Mouse (Mus musculus) layer of hippocampus, postnatal 10 days (tissue): ENCODE data around the gene Rpl3l. TPM values are rescaled to one million over a fixed set of nuclear protein-coding genes. Genes with fewer than 3 reads are reported as not detected.
"Not testable (repeated sequence)": the region's sequence is repeated elsewhere in the genome, so short reads cannot be mapped to it uniquely, and the experiment has no call there.

Experiments
- DNase-seq, 2 experiments: peaks; one replicate each; pipeline ENCODE4 v3.0.0; 2021; ENCODE audit warnings: low spot score in 2 of 2
- long read RNA-seq: library from polyadenylated mRNA; stranded (forward); transcript quantifications from one replicate; pipeline ENCODE4 v2.0.0, GENCODE M21; 2023
- total RNA-seq, 2 experiments: library from RNA; stranded (reverse); gene quantifications; 2 replicates each; pipeline ENCODE4 v1.2.3; 2021

Rpl3l gene
- under 1 TPM; 0.53 to 0.62 TPM for total RNA-seq
- long read RNA-seq, partial matches to known transcripts, result 1 of 2 reads
- long read RNA-seq, other reads (novel, unspliced or antisense), result 1 of 2 reads

DNA sequence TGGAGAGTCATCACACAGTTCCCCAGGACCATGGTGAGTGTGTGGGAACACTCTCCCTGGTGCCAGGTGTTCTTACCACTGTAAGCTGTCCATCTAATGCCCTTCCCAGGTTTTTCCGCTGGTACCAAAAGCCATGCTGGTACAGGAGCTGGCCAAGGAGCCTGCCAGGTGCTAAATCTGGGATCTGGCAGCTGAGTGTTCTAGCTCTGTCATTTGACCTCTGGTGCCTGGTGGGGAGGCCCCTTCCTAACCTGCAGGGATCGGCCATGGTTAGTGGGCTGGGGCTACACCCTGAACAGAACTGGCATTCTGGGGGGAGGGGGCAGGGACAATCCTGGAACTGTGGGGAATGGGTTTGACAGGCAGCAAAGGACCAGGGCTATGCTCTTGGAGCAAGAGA lies at the start of gene Rpl3l:
TSS of gene Rpl3l (plus strand) at position 203 of the 400 bp plus-strand sequence.
- DNase-seq, result no peak

DNA sequence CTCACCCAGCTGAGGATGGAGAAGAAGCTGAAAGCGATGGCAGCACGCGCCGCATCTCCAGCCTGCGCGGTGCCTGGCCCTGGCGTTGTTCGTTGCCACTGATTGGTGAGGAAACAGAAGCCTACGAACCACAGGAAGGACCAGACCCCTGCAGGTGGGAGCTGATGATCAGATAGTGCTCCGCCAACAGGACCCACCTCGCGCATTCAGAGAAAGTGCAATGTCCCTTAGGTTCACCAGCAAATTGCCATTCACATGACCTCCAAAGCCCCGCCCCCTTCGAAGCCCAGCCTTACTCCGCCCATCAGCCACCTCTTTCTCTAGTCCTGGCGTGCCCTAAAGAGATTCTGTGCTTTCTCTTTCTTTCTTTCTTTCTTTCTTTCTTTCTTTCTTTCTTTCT lies 41.1 kb upstream of the Rpl3l start:
- no peak for DNase-seq

DNA sequence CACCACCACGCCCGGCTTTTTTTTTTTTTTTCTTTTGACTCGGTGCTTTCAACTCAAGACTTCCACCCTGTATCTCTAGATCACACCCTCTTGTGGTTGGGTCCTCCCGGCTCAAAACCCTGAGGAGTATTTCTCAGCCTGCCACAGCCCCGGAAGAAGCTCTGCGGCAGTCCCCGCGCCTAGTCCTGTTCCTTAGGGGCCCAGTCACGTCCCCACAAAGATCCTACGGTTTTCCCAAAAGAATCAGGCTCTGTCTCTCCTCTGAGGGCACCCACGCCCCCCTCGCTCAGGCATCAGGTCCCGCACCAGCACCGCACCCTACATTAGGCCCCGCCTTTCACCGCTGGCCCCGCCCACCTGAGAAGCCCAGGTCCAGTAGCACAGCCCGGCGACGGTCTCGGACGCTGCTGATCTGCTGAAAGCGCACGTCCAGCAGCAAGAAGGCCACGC lies 40.4 kb upstream of the Rpl3l start:
- no peak for DNase-seq

DNA sequence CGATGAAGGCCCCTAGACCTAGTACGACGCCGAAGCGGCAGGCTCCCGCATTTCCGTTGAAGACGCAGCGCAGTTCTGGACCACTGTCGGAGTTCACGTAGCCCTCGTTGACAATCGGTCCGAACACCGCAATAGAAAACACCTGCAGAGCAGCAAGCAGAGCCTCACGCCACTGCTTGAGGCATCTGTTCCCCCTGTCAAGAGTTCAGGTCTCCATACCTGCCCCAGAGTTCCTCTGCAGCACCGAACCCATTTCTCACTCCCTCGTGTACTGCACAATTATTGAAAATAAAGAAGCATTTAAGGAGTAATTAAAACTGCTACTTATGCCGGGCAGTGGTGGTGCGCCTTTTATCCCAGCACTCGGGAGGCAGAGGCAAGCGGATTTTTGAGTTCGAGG lies 40.0 kb upstream of the Rpl3l start:
- no peak for DNase-seq

DNA sequence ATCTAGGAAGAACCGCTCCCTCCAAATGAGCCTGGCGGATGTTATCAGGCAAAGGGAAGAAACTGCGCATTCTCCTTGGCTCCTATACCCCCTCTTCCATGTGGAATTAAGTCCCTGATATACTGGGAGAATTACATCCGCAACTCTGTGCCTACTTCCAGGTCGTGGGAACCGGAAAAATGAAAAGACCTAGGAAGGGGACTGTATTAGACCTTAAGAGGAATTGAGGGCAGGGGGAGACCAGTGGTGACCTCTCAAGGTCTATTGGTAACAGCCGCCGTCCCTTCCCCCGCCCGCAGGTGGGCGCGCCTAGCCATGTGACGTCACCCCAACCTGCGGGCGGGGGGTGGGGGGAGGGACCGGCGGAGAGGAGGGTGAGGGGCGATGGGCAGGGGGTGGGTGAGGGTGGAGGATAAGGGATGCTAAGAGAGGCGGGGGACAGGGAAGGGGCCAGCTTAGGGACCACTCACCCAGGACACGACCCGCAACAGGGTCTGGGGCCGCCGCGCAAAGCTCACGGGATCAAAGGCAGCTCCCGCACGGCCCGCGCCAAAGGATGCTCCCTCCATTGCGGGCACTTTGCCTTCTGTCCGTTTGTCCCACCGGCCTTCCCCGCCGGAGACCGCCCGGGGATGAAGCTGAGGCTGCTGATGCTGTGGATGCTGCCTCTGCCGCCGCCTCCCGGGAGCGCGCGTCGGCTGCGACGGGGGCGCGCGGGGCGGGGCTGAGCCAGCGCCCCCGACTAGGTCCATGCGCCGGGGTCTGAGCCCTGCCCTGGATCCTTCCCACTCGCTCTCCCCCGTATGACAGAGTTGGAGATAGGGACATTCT lies 38.2 kb upstream of the Rpl3l start, which contains the start of gene Syngr3:
TSS of gene Syngr3 (minus strand) at position 705 of the 831 bp plus-strand sequence.
- peak; percentile 30 to 68 for DNase-seq

DNA sequence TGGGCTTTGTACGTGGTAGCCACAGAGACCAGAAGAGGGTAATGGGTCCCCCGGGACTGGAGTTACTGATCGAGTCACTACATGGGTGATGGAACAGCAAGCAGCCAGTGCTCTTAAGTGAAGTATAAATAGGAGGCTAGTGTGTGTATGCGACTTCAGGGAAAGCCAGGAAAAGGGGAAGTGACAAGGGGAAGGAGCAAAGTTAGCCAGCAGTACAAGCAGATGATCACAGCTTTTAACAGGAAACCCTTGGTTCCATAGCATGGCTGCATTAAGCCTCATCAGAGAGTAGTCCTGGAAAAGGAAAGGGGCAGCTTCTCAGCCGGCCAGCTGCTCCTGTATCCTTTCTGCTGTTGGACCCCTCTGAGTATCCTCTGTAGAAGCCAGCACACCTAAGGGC lies 35.2 kb upstream of the Rpl3l start:
- no peak for DNase-seq

DNA sequence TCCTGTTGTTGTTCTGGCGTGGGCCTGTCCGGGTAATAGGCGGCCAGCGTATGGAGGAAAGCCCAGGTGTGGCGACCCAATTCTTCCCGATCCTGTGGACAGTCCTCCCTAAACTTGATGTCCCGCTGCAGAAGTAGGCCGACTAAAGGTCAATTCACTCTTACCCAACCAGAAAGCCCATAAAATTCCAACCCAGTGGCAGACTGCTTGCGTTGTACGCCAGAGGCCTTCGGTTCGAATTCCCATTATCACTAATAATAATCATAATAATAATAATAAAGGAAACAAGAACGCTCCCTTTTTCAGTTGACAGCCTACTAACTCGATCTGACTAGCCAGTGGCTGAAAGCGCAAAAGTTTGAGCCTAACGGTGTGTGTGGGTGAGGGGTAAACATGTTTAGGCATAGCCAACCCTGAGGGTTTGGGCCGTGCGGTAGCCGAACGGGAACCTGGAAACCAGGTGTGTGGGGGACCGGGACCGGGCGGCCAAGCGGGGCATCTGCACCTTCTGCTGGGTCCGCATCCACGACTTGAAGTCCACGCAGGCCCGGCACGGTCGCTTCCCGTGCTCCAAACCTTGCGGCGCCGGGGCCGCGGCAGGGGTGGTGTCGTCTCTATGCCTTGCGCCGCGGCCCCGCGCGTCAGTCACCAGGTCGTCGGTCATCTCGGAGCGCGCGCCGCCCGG lies 32.2 kb upstream of the Rpl3l start:
- DNase-seq, result peak in 1 of 2 experiments; percentile 28

DNA sequence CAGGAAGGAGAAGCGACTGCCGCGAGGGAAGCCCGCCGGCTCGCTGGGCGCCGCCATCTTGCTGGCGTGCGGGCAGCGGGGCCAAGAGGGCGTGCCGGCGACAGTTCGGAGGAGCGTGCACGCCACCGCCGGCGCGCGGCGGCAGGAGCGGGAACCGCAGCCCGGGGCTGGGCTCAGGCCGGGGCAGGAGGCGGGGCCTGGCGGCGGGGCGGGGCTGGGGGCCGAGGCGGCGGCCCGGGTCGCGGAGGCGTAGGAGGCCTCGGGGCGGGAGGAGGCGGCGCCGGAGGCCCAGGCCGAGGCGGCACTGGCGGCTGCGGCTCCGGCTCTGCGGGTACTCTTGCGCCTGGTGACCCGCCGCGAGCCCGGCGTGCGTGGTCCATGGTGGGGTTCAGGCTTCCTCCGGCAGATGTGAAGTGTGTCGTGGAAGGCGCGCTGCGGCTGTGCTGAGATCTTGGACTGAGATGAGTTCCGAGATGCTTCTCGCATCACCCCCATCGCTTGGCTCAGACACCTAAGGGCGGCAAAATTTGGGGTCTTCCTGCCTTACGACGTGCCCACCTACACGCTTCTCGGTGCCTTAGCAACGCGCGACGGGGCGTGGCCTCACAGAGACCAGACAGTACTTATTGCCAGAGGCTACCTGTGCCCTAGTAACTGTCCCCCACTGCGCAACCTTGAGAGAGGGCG lies 31.5 kb upstream of the Rpl3l start, which contains the start of the genes Gfer and Noxo1:
TSS of gene Gfer (minus strand) at position 146 of the 687 bp plus-strand sequence.
TSS of gene Noxo1 (plus strand) at position 224 of the 687 bp plus-strand sequence.
- peak; percentile 80 to 87 for DNase-seq

DNA sequence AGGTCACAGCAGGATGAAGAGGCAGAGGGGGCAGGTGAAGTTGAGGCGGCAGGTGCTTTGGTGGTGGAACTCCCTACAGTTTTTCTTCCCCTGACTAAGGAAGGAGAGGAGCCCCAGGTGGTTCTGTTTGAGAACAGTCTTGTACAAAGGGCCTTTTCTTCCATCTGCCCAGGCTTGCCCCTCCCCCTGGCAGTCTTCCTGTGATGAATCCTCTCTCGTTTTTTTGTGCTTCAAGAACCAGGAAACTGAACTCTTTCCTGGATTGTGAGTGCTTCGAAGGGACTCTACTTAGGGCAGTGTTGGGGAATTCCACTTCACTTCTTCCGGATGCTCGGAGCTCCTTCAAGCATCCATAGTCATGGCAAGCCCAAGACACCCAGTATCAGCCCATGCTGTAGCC lies 29.6 kb upstream of the Rpl3l start:
- no peak for DNase-seq

DNA sequence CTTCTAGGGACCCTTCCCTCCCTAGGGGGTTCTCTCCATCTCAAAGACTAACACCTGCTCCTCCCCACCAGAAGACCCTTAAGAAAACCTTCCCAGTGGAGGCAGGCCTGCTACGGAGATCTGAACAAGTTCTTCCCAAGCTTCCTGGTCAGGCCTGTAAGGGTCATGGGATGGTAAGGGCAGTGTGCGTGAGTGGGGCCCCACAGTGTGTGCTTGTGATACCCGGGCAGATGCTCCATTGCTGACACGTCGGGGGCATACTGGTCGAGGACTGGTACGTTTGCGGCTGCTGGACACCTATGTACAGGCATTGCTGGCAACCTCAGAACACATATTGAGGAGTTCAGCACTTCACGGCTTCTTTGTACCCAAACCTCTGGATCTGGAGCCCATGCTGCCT lies 28.9 kb upstream of the Rpl3l start:
- DNase-seq, result no peak

DNA sequence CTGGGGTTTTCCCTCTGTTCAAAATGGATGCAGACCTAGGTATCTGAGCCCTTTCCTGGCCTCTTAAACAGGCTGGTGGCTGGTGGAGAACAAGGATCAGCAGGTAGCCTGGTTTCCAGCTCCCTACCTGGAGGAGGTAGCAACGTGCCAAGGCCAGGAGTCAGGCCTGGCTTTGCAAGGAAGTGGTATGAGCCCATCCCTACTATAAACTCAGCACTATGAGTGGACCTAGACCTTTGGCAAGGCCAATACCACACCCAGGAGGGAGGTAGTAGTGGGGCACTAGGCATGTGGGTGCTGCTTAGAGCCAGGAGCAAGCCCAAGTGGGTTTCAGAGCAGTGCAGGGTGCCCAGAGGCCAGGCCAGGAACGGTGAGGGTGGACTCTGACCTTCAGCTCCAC lies 28.1 kb upstream of the Rpl3l start:
- no peak for DNase-seq

DNA sequence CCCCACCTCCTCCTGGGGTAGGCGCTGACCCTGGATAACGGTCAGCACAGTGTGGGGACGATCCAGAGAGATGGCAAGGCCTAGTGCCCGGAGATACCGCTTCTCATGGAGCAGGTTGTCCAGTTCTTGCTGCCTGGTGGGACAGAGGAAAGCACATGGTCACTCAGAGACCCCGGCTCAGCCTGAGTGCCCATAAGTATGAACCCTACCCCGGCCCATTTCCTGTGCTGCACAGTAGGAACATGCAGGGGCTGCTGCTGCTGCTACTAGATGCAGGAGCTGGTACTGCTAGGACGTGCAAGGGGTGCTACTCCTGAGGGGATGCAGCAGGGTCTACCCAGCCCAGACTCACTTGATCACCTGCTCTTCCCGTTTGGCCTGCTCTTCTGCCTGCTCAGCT lies 26.4 kb upstream of the Rpl3l start:
- DNase-seq, result no peak

DNA sequence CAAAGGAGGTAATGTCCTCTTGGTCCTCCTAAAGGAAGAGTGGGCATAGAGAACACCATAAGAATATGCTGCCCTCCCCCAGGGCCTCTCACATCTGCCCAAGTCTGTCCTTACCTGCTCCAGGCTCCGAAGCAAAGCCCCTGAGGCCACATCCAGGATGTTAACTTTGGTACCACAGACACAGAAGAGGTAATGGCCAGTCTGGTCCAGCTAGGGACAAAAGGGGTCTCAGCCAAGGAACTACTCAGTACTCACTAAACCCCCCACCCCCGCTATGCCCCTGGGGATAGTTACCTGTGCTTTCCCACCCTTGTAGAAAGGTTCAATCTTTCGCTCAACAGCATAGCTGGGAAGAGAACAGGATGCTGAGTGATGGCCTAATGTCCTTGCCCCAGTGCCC lies 21.8 kb upstream of the Rpl3l start:
- no peak for DNase-seq

DNA sequence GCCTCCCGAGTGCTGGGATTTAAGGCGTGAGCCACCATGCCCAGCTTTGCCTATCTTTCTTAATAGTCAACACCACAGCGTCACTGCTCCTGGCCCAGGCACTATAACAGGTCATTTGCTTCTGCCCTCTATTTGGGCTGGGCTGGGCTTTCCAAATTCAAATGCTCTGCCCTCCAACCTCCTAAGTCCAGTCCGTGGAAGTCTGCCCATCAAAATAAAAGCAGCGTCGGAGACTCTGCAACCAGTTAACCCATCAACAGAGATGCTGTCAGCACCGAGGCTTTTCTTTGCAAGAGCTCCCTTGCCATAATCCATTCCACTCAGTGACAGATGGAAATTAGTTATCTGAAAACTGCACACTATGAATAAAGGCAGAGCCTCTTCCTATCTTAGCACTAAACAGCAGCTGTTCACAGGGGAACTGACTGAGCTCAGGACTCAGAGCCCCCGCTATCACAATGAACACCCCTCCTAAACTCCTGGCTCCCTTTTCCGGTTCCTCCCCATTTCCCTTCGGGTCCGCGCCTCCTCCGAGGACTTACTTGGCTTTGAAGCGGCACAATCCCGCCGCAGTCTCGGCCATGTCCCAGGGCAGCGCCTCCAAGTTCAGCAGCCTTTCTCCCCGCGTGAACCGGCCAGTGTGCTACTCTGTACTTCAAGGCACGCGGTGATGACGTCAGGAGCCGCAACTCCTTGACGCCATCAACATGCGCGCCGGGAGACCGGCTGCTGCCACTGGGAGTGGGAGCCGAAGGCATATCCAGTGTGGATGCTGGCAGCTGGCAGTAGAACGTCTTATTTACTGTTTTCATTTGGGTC lies 20.4 kb upstream of the Rpl3l start, which contains the start of gene Tbl3:
TSS of gene Tbl3 (minus strand) at position 679 of the 819 bp plus-strand sequence.
- DNase-seq, result peak; percentile 96

DNA sequence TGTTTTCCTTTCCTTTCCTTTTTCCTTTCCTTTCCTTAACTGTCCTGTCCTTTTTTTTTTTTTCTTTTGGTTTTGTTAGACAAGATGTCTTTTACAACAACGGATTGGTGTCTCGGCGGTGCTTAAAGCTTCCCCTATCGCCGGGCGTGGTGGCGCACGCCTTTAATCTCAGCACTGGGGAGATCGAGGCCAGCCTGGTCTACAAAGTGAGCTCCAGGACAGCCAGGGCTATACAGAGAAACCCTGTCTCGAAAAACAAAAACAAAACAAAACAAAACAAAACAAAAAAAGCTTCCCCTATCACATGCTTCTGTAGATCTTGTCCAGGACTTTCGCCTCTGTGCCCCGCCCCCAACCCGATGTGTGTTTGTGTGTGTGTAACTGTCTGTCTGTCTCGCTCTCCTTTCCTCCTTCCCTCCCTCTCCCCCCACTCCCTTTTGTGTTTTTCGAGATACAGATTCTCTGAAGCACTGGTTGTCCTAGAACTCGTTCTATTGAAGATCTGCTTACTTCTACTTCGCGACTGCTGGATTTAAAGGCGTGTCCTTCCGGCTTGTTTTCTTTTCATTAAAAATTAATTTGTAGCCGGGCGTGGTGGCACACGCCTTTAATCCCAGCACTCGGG lies 19.7 kb upstream of the Rpl3l start:
- no peak for DNase-seq

DNA sequence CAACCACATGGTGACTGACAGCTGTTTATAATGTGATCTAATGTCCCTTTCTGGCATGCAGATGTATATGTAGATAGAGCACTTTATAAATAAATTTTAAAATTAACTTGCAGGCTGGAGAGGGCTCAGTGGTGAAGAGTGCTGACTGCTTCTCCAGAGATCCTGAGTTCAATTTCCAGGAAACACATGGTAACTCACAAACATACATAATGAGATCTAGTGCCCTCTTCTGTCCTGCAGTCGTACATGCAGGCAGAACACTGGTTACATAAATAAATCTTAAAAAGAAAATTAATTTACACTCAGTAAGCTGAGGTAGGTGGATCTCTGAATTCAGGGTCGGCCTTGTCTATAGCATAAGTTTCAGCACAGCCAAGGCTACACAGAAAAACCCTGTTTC lies 19.0 kb upstream of the Rpl3l start:
- no peak for DNase-seq

DNA sequence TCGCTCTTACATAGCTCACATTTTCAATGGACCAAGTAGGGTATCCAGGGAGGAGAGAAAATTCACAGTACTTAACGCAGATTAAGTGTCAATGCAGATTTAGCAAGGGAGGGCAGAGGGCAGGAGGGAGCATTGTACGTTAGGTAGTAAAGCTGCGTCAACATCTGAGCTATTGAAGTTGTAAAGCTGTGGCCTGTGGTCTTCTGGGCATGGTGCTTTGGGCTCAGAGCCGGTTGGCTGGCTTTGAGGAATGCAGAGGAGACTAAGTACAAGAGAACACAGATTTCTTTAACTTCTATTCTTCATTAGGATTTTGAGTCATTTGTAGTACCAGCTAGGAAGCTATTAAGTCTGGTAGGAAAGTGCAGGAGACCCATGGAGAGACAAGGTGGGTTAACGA lies 12.1 kb upstream of the Rpl3l start:
- DNase-seq, result no peak

DNA sequence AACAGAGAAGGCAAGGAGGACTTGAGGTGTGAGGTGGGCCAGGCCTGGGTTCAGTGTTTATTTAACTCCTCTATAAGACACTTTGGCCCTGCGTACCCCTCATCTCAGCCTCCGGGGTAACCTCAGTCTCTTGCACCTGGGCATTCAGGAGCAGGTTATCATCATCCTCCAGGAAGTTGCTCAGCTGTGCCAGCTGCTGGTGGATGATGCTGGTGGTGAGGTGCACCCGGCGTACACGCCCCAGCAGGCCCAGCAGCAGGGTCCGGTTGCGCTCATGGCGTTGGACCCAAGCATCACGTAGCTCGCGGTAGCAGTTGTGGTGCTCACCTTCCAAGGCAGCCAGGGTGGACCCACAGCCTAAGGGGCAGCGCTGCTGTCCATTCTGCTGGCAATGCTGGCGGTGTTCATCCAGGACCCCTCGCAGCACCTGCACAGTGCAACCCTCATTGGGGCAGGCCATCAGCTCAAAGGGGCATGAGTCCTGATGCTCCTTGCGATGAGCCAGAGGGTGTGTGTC lies 11.4 kb upstream of the Rpl3l start:
- DNase-seq, result no peak

DNA sequence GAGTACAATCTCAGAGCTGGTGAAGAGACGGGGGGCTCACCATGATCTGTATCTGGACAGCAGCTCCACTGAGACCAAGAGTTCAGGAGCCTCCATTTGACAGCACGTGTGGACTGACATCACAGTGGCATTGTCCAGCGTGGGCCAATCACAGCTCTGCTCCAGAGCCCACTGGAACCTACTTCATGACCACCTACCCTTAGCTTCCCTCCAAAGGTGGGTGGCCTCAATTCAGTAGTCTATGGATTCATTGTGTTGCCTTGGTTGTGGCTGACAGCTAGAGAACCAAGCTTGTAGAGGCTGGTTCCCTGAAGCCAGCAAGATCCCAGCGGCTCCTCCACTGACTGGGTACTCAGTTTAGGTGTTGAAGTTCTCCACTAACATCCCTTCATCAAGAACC lies 9.7 kb upstream of the Rpl3l start, which contains the start of the genes Rnf151 and Rps2:
TSS of gene Rnf151 (minus strand) at position 121 of the 400 bp plus-strand sequence.
TSS of gene Rps2 (plus strand) at position 174 of the 400 bp plus-strand sequence.
- no peak for DNase-seq

DNA sequence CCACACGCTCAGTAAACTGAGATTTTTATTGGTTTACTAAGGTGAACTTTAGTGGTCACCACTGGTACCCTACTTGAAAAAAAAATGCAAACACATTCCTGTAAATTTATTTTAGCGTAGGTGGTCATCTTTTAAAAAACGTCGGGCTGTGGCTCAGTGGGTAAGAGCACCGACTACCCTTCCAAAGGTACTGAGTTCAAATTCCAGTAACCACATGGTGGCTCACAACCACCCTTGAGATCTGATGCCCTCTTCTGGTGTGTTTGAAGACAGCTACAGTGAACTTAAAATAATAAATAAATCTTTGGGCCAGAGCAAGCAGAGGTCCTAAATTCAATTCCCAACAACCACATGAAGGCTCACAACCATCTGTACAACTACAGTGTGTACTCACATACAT lies 8.7 kb upstream of the Rpl3l start:
- not testable (repeated sequence) for DNase-seq
